Mouse (Mus musculus) cerebellum, postnatal 36 days (tissue): ENCODE measurements around the gene Creg2.
A peak's percentile ranks its signal among the peaks of the same experiment; 100 is the strongest.
"Not testable (repeated sequence)": the region's sequence is repeated elsewhere in the genome, so short reads cannot be mapped to it uniquely, and the experiment has no call there.

Experiments used
- DNase-seq, 2 experiments: peaks; one replicate each; pipeline ENCODE4 v3.0.0; 2021 to 2022; ENCODE audit warnings: mixed read lengths in 2 of 2

Gene Creg2

DNA sequence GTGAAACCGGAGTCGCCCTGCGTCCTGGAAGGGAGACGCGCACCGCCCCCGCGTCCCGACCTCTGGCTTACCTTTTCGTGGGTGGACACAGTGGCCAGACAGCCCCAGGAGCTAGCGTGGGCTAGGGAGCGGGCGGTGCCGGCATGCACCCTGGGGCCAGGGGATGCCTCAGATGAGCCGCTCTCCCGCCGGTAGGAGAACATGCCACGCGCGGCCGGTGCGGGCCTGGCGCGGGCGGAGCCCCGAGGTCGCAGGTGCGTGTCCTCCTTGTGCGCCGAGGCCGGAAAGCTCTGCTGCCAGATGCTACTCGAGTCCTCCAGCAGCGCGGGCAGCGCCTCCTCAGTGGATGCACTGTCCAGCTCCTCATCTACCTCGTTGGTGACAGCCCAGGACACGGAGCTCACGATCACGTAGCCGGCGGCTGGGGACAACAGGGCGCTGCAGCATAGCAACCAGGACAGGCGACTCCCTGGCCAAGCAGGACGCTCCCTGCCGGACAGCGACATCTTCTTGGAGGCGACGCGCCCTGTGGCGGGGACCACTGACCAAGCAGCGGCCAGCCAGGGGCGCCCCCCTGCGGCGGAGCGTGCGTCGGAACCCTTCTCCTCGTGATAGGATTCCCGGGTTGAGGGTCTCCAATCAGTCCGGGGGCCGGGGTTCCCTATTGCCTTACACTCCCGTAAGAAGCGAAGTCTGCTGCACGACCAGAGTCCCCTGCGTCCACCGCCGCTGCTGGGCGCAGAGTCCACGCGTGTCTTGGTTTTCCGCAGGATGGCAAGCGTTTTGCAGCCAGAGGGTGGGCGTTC is 636 bp downstream of the Creg2 start:
- peak; percentile 47 to 68 for DNase-seq

DNA sequence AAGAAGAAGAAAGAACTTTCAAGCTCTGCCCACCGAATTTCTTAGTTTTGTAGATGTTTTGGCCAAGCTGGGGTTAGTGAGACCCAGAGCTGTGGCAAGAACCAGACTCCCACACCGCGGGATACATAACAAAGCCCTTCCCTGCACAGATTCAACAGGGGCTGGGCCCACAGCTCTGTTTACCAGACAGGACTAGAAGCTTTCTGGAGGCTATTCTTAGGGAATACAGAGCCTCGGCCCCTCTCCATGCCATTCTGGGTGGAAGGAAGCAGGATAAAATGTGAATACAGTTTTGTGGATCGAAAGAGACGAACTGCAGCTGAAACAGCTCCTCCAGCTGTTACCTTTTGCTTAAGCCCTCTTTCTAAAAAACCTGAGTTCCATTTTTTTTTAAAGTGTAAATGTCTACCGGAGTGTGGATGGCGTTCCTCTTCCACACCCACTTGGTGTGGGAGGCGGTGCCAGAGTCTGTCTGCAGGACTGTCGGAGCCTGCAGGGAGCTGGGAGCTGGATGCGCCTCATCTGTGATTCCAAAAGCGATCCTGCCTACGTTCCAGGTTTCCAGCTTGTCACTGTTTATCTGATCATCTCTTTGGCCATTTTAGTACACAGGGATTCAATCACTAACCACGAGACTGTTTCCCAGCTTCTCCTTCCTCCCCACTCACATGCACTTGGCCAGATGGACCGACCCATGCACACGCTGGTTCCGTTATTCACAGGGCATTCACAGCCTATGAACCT is 1.4 kb downstream of the Creg2 start:
- peak; percentile 12 to 13 for DNase-seq

DNA sequence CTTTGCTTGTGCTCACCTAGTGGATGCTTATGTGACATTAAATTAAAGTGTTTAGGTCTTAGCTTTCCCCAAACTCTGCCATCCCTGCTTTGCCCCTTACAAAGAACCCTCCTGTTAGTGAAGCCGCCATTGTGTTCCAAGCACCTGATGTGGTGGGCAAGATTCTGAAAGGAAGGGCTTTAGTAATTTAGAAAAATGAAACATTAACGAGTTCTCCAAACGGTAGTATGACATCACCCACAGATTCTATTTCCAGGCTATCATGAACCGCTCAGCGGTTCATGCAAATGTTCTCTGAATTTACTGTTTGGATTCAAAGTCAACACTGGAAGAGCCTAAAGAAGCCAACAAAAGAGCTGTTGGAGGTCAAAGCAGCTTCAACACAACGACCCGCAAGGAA is 2.7 kb downstream of the Creg2 start:
- no peak for DNase-seq

- peak in 1 of 2 experiments; percentile 6 for DNase-seq
Measured at GRCm38 (mm10) chr1:39645905-39646759, 5.1 kb downstream of the Creg2 start.

GRCm38 (mm10) chr1:39644333-39644732 is 6.9 kb downstream of the Creg2 start:
- DNase-seq, result no peak

GRCm38 (mm10) chr1:39641667-39642066 is 9.6 kb downstream of the Creg2 start:
- DNase-seq, result no peak

GRCm38 (mm10) chr1:39637139-39637538 is 14.1 kb downstream of the Creg2 start:
- no peak for DNase-seq

GRCm38 (mm10) chr1:39636660-39637059 is 14.6 kb downstream of the Creg2 start:
- DNase-seq, result no peak

- no peak for DNase-seq
Measured at GRCm38 (mm10) chr1:39636196-39636595, 15.1 kb downstream of the Creg2 start.

DNA sequence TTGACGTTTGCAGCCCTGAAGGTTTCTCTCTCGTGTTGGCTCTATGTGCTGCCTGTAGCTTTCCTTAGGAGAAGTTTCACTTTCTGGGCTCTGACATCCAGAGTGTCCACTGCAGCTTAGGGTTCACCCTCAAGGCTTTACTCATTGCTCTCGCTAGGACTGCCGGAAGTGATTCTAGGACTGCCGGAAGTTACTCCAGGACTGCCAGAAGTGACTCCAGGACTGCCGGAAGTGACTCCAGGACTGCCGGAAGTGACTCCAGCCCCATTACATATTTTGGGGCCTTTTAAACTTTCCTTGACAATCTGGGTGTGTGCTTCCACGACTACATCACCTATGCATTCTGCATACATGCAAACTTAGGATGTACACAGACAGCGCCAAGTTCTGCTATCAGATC is 22.7 kb downstream of the Creg2 start:
- no peak for DNase-seq

DNA sequence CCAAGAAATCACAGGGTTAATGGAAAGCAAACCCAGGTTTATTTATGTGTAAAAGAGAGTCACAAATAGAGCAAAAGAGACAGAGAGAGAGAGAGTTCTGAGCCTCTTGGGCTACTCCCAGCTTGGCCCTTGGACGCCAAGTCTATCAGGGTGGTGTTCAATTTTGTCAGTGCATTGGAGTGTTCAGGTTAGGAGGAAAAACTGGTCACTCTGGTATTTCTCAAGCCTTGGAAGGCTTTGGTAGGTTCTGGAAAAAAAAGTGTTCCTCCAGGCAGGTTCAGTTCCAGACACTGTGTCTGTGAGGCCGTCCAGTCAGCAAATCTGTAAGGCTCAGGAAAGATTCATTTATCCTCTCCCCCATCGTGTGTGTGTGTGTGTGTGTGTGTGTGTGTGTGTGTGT is 25.8 kb downstream of the Creg2 start:
- DNase-seq, result no peak

GRCm38 (mm10) chr1:39623729-39624128 is 27.5 kb downstream of the Creg2 start:
- DNase-seq, result no peak

DNA sequence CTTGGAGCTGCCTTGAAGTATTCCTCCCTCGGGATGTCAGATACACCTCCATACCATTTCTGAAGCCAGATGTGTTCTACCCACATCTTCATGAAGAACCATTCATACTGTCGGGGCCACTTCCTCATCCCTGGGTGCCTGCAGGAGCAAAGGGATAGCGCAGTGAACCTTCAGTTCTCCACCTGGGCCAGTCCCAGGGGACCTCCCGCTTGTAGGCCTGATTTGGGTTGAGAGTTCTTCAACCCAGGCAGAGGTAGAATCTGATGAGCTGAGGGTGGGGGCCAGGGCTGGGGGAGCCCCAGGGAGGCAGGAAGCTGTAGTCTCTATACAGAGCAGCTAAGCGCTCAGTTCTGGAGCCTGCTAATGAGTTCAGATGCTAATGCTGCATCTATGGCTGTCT is 28.2 kb downstream of the Creg2 start:
- no peak for DNase-seq

GRCm38 (mm10) chr1:39618524-39618923 is 32.8 kb downstream of the Creg2 start:
- no peak for DNase-seq

- DNase-seq, result no peak
Measured at GRCm38 (mm10) chr1:39615526-39615925, 35.7 kb downstream of the Creg2 start.

GRCm38 (mm10) chr1:39614462-39615279 is 36.6 kb downstream of the Creg2 start:
- peak; percentile 34 to 42 for DNase-seq

DNA sequence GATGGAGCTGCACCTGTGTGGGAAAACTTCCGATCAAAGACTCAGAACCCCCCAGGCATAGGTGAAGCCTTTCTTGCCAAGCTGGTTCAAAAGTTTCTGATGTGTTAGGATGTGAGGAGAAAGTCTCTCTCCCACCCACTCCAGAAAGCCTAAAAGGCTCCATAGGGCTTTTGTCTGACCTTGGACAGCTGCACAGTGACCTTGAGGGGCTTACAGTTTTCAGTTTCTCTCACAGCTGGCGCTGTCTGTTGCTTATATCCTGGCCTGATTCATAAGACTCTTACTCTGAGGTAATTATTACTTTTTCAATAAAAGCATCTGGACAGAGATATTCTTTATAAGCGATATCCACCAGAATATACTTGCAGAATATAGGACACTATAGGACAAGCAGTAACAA is 38.2 kb downstream of the Creg2 start:
- DNase-seq, result no peak

- no peak for DNase-seq
Measured at GRCm38 (mm10) chr1:39612491-39612890, 38.8 kb downstream of the Creg2 start.

GRCm38 (mm10) chr1:39608534-39608933 is 42.7 kb downstream of the Creg2 start:
- DNase-seq, result no peak

DNA sequence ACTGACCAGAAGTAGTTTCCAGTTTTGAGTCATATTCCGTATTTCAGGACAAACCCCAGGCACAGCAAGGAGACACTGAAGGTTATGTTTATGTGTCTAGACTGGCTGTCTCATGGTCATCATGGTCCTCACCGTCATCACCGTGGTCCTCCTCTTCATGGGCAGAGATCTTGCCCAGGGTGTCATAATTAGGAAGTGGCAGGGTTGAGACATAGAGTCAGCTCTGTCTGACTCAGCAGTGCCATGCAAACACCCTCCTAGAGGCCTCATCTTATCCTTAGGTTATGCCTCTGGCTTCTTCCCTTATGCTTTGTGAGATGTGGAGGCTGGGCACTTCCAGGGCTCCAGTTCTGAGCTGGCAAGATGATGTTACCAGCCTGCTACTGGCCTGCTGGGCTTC is 48.8 kb downstream of the Creg2 start:
- no peak for DNase-seq

DNA sequence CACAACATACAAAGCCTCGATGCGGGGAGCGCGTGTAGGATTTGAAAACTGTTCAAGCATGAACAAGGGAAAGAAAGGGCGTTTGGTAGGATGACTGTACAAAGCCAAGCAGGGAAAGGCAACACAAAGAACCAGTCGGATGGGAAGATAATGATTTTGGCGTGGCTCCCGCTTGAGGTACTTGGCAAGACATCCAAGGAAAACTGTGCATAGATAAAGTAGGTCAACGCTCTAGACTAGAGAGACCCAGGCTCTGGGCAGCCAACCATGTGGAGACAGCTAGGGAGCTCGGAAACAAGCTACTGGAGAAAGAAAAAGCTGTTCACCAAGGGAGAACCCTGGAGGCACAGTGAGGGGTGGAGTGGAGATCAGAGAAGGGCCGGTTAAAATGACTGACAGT is 52.5 kb downstream of the Creg2 start:
- peak; percentile 50 to 64 for DNase-seq

DNA sequence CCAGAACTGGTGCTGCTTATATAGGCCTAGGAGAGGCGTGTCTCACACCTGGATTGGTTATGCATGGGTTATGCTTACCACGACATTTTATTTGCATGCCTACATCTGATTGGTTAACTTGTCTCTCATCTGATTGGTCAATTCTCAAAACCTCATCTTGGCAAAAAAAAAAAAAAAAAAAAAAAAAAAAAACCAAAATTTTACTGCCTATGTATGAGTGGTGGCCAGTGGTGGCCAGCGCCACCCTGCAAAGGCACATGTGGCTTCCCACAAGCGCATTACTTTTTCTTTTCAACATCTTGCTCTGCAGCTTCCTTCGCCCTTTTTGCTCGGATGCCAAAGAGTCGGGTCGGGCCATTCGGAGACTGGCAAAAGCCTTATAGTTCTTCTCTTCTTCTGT is 54.1 kb downstream of the Creg2 start:
- DNase-seq, result not testable (repeated sequence)
